Mouse (Mus musculus): ENCODE results near the gene Kif16b.

The Kif16b gene

GRCm38 (mm10) chr2:142641766-142642165 is 259.6 kb downstream of the Kif16b start:
- DNase-seq = no peak

GRCm38 (mm10) chr2:142635606-142636304 is 265.6 kb downstream of the Kif16b start:
- DNase-seq = no peak

GRCm38 (mm10) chr2:142633996-142634559 is 267.3 kb downstream of the Kif16b start:
- DNase-seq = no peak

- peak; percentile 73 for DNase-seq
These were observed 271.6 kb downstream of the Kif16b start for GRCm38 (mm10) chr2:142629523-142630312.

- no peak for DNase-seq
These were observed 275.6 kb downstream of the Kif16b start for GRCm38 (mm10) chr2:142625756-142626155.

GRCm38 (mm10) chr2:142625101-142625500 is 276.2 kb downstream of the Kif16b start:
- DNase-seq = no peak

GRCm38 (mm10) chr2:142624254-142624653 is 277.1 kb downstream of the Kif16b start:
- DNase-seq = no peak

GRCm38 (mm10) chr2:142621152-142621551 is 280.2 kb downstream of the Kif16b start:
- no peak for DNase-seq

- DNase-seq = no peak
These were observed 281.4 kb downstream of the Kif16b start for GRCm38 (mm10) chr2:142619926-142620325.

- no peak for DNase-seq
These were observed 286.8 kb downstream of the Kif16b start for GRCm38 (mm10) chr2:142614535-142614934.

GRCm38 (mm10) chr2:142612359-142612953 is 288.9 kb downstream of the Kif16b start:
- no peak for DNase-seq

GRCm38 (mm10) chr2:142611113-142611512 is 290.2 kb downstream of the Kif16b start:
- DNase-seq = peak; percentile 5

- no peak for DNase-seq
These were observed 291.1 kb downstream of the Kif16b start for GRCm38 (mm10) chr2:142610206-142610605.

GRCm38 (mm10) chr2:142608778-142609177 is 292.6 kb downstream of the Kif16b start:
- DNase-seq = no peak

GRCm38 (mm10) chr2:142604762-142605161 is 296.6 kb downstream of the Kif16b start:
- no peak for DNase-seq

- no peak for DNase-seq
These were observed 298.1 kb downstream of the Kif16b start for GRCm38 (mm10) chr2:142603210-142603609.

GRCm38 (mm10) chr2:142599235-142599634 is 302.1 kb downstream of the Kif16b start:
- peak; percentile 49 for DNase-seq

GRCm38 (mm10) chr2:142596176-142597170 is 304.9 kb downstream of the Kif16b start:
- no peak for DNase-seq

- DNase-seq = no peak
These were observed 310.4 kb downstream of the Kif16b start for GRCm38 (mm10) chr2:142590938-142591337.

GRCm38 (mm10) chr2:142590284-142590724 is 311.0 kb downstream of the Kif16b start:
- DNase-seq = no peak

GRCm38 (mm10) chr2:142589403-142590283 is 311.7 kb downstream of the Kif16b start:
- DNase-seq = no peak
